Mouse (Mus musculus) megakaryocyte-erythroid progenitor cell, adult 5-6 weeks (primary cell): ENCODE measurements around the gene Kalrn. TPM values are rescaled to one million over a fixed set of nuclear protein-coding genes. Genes with fewer than 3 reads are reported as not detected.

Experiments used
- ATAC-seq: replicated peaks from 2 replicates; pipeline ENCODE4 v1.8.0; 2016; ENCODE audit warnings: mild to moderate bottlenecking, inconsistent platforms; ENCODE audit not compliant: severe bottlenecking, poor library complexity, low FRiP score, low TSS enrichment
- total RNA-seq, 2 experiments: library from RNA; stranded (forward) in 1 of 2; stranded (reverse) in 1 of 2; fragments of 200-1000, 215-1000 nt in 1 of 2; fragments of >200 nt in 1 of 2; fragmentation: Nextera tagmentation in 1 of 2; gene quantifications; 2 replicates each; pipeline ENCODE4 v1.2.3; 2014 to 2017

The Kalrn gene
- total RNA-seq, 2 experiments from 2014 or later = 1.6 to 3.7 TPM

DNA sequence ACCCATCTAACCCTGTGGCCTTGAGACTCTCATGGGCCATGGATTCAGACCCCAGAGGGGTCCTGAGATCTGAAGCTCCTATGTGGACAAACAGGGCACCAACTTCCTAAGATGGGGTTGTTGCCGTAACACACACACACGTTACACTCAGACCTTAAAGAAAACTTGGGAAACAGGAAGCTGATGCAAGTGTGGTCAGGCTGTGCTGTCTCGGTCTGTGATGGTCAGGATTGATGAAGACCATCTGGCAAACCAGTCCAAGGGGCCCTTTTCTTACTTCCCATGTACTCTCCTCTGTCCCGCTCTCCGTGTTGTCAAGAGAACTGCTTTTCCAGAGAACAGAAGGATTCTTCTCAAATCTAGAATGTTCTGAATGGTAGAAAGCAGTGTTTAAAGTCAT is 651.8 kb downstream of the Kalrn start:
- ATAC-seq = no peak

Other genes with a start within 250 kb of the Kalrn start
- gene Ropn1, start 76.4 kb upstream of the Kalrn start, total RNA-seq (2014; fragmentation: Nextera tagmentation) = not detected in 2 replicates
- gene Ropn1, start 76.4 kb upstream of the Kalrn start, total RNA-seq (2017) = not detected in 2 replicates
- 18.9 and 21.8 TPM in 2 replicates for gene Ccdc14, start 117.1 kb upstream of the Kalrn start, total RNA-seq (2014; fragmentation: Nextera tagmentation)
- gene Ccdc14, start 117.1 kb upstream of the Kalrn start, total RNA-seq (2017) = 9.9 and 17.1 TPM in 2 replicates
- gene Mylk, start 171.7 kb upstream of the Kalrn start, total RNA-seq (2014; fragmentation: Nextera tagmentation) = 2.3 and 2.4 TPM in 2 replicates
- 0.84 and 1.6 TPM in 2 replicates for gene Mylk, start 171.7 kb upstream of the Kalrn start, total RNA-seq (2017)